8 mouse cellular contexts compared by ENCODE assay signal in the genomic region with DNA sequence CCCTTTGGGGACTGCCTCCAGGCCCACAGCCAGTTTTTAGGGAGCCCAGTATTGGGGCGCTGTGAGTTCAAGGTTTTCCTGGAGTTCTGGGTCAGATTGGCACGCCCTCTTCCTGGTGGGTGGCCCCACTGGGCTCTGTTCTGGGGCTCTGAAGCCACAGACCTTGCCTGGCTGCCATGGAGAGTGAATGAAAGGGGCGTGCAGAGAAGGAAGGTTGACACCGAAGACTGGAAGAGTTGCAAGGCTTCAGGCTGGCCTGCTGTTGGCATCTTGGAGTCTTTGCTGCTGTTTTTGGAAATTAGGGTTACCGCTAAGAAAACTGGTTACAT. TPM values are rescaled to one million over a fixed set of nuclear protein-coding genes. Genes with fewer than 3 reads are reported as not detected.
DNase-seq lines count a peak whose midpoint lies in the region; ATAC-seq and TF ChIP-seq lines count a peak whose summit lies in the region.

No protein-coding gene starts in this region.

- no peak for DNase-seq in layer of hippocampus, adult 2 months (ENCODE audit: low spot score in 2 of 2)
- no peak for DNase-seq in layer of hippocampus, postnatal 36 days
- DNase-seq in embryonic facial prominence, embryonic 10.5 days (ENCODE audit: low spot score), result no peak
- peak; percentile 47 for DNase-seq in midbrain, embryonic 14.5 days
- no peak for DNase-seq in gastrocnemius, postnatal 14 days
- DNase-seq in urinary bladder, postnatal 36 days (ENCODE audit: low spot score in 2 of 2), result no peak
- no peak for DNase-seq in adrenal gland, adult (ENCODE audit: inconsistent age in 2 of 2, low spot score in 1 of 2)

- peak overlapping the region; percentile 83 for H3K9ac ChIP-seq in hindbrain, embryonic 13.5 days
- H3K9ac ChIP-seq in midbrain, embryonic 14.5 days (replicated peaks; ENCODE audit: low read length), result peak overlapping the region; percentile 93

- no peaks in the 10 kb centered on the region for H3K9me3 ChIP-seq in embryonic facial prominence, embryonic 10.5 days
- no peaks in the 10 kb centered on the region for H3K9me3 ChIP-seq in hindbrain, embryonic 13.5 days
- H3K9me3 ChIP-seq in midbrain, embryonic 14.5 days (ENCODE audit: control insufficient read depth, low read length), result no peaks in the 10 kb centered on the region

- H3K27me3 ChIP-seq in embryonic facial prominence, embryonic 10.5 days (replicated peaks; ENCODE audit: low read depth, poor library complexity, severe bottlenecking), result peaks cover 46% of the 10 kb centered on the region
- H3K27me3 ChIP-seq in hindbrain, embryonic 13.5 days, result peaks cover 32% of the 10 kb centered on the region
- H3K27me3 ChIP-seq in midbrain, embryonic 14.5 days (ENCODE audit: control insufficient read depth, insufficient read depth, low read length), result no peaks in the 10 kb centered on the region

- no peaks in the 10 kb centered on the region for H3K36me3 ChIP-seq in embryonic facial prominence, embryonic 10.5 days (replicated peaks)
- H3K36me3 ChIP-seq in hindbrain, embryonic 13.5 days, result no peaks in the 10 kb centered on the region
- H3K36me3 ChIP-seq in midbrain, embryonic 14.5 days (ENCODE audit: control insufficient read depth, insufficient read depth, low read length), result no peaks in the 10 kb centered on the region

- 32% methylated on average over 5 of the region's 5 CpGs for WGBS in embryonic facial prominence, embryonic 10.5 days
- 22% methylated on average over 5 of the region's 5 CpGs for WGBS in hindbrain, embryonic 13.5 days
- WGBS in midbrain, embryonic 14.5 days, result 26% methylated on average over 5 of the region's 5 CpGs

- no peak; the same call in 1 of the 2 replicates for ATAC-seq in hindbrain, embryonic 13.5 days (ENCODE audit: low FRiP score)
- 0 out of 2 replicates have a peak, but pooled peaks have one; percentile 19 for ATAC-seq in midbrain, embryonic 14.5 days (ENCODE audit: low FRiP score, low TSS enrichment)

- H3K4me2 ChIP-seq in hindbrain, embryonic 13.5 days, result peak overlapping the region; percentile 78
- peak overlapping the region; percentile 74 for H3K4me2 ChIP-seq in midbrain, embryonic 14.5 days (ENCODE audit: low read length)

- intact Hi-C loops in gastrocnemius, postnatal 14 days (cut with DNase I; ENCODE audit: low total_unique reads), result no loop called here

- H3K4me3 ChIP-seq in layer of hippocampus, adult 2 months, result peak overlapping the region; percentile 78
- H3K4me3 ChIP-seq in embryonic facial prominence, embryonic 10.5 days, result peak overlapping the region; percentile 73
- H3K4me3 ChIP-seq in hindbrain, embryonic 13.5 days, result peak overlapping the region; percentile 57
- H3K4me3 ChIP-seq in midbrain, embryonic 14.5 days (replicated peaks; ENCODE audit: low read depth, low read length), result peak overlapping the region; percentile 64

- peak overlapping the region; percentile 97 for H3K27ac ChIP-seq in layer of hippocampus, adult 2 months
- H3K27ac ChIP-seq in embryonic facial prominence, embryonic 10.5 days (replicated peaks), result peak overlapping the region; percentile 82
- H3K27ac ChIP-seq in hindbrain, embryonic 13.5 days, result peak overlapping the region; percentile 86
- H3K27ac ChIP-seq in midbrain, embryonic 14.5 days (replicated peaks; ENCODE audit: low read depth, low read length), result peak overlapping the region; percentile 84

- TF ChIP-seq CTCF in layer of hippocampus, adult 2 months (conservative IDR thresholded peaks at IDR 0.05), result no peak

- H3K4me1 ChIP-seq in embryonic facial prominence, embryonic 10.5 days, result peaks cover 10% of the 10 kb centered on the region
- peaks cover 15% of the 10 kb centered on the region for H3K4me1 ChIP-seq in hindbrain, embryonic 13.5 days (replicated peaks)
- peaks cover 7% of the 10 kb centered on the region; the same call in 1 of the 2 replicates for H3K4me1 ChIP-seq in midbrain, embryonic 14.5 days (ENCODE audit: control insufficient read depth, insufficient read depth, low read length)

RNA-seq across cellular contexts. Expression of a gene that starts 0.6 kb away (rescaled TPM):
- 10 to 100 TPM; 51.5 to 56.6 TPM for total RNA-seq in layer of hippocampus, adult 2 months (2021)
- 10 to 100 TPM; 54.1 to 57.5 TPM for total RNA-seq in layer of hippocampus, postnatal 36 days (2021)
- 1.5 and 2.1 TPM in 2 replicates for polyA plus RNA-seq in embryonic facial prominence, embryonic 10.5 days (2016; fragmentation: Nextera tagmentation; extraction: Ambion mirVana)
- 50.9 and 53.6 TPM in 2 replicates for polyA plus RNA-seq in hindbrain, embryonic 13.5 days (2015; fragmentation: Nextera tagmentation; extraction: Ambion mirVana)
- polyA plus RNA-seq in midbrain, embryonic 14.5 days (2014; fragmentation: Nextera tagmentation; extraction: Ambion mirVana), result 67.7 and 88.4 TPM in 2 replicates
- not detected for total RNA-seq in gastrocnemius, postnatal 14 days (2021)

RNA-seq across cellular contexts. Expression of a gene that starts 33.8 kb away (rescaled TPM):
- total RNA-seq in layer of hippocampus, adult 2 months (2021), result 10 to 100 TPM; 34.5 to 35.7 TPM
- total RNA-seq in layer of hippocampus, postnatal 36 days (2021), result 10 to 100 TPM; 37.3 to 39.2 TPM
- 20.5 and 20.6 TPM in 2 replicates for polyA plus RNA-seq in embryonic facial prominence, embryonic 10.5 days (2016; fragmentation: Nextera tagmentation; extraction: Ambion mirVana)
- 34.4 and 39.0 TPM in 2 replicates for polyA plus RNA-seq in hindbrain, embryonic 13.5 days (2015; fragmentation: Nextera tagmentation; extraction: Ambion mirVana)
- polyA plus RNA-seq in midbrain, embryonic 14.5 days (2014; fragmentation: Nextera tagmentation; extraction: Ambion mirVana), result 34.8 and 38.4 TPM in 2 replicates
- total RNA-seq in gastrocnemius, postnatal 14 days (2021), result 1 to 10 TPM; 3.6 to 5.0 TPM

Comparison
In these comparisons a context has a peak if more than half of its experiments do, and no peak if none do; other contexts are left out.
1. RNA of a gene that starts 0.6 kb away (total RNA-seq): 54.1 to 57.5 TPM in layer of hippocampus, postnatal 36 days and 51.5 to 56.6 TPM in layer of hippocampus, adult 2 months; not detected in gastrocnemius, postnatal 14 days; every median in the first group is over 10 times any median in the second.
2. RNA of a gene that starts 33.8 kb away (total RNA-seq): 37.3 to 39.2 TPM in layer of hippocampus, postnatal 36 days and 34.5 to 35.7 TPM in layer of hippocampus, adult 2 months; 3.6 to 5.0 TPM in gastrocnemius, postnatal 14 days; every median in the first group is over 4 times any median in the second.
3. Peak in every context shown above with its lines, with median percentiles within 50 percentile points of each other: H3K27ac ChIP-seq and H3K4me3 ChIP-seq.